Mouse (Mus musculus) ES-Bruce4 (cell line): ENCODE measurements around the gene Timm8a2. TPM values are rescaled to one million over a fixed set of nuclear protein-coding genes. Genes with fewer than 3 reads are reported as not detected.

Experiments
- H3K27ac ChIP-seq: 2 replicates; pipeline ENCODE4 v1.5.1; 2012; ENCODE audit warnings: low read length, inconsistent platforms; ENCODE audit not compliant: insufficient read depth
- H3K27me3 ChIP-seq: 2 replicates; pipeline ENCODE4 v1.6.1; 2012; ENCODE audit warnings: mild to moderate bottlenecking, low read length, inconsistent platforms; ENCODE audit not compliant: control insufficient read depth, poor library complexity, insufficient read depth, severe bottlenecking
- H3K36me3 ChIP-seq: 2 replicates; pipeline ENCODE4 v1.6.1; 2012; ENCODE audit warnings: inconsistent platforms, mild to moderate bottlenecking, low read length, moderate library complexity; ENCODE audit not compliant: control insufficient read depth, poor library complexity, insufficient read depth, severe bottlenecking
- H3K4me1 ChIP-seq: one replicate; pipeline ENCODE4 v1.8.1; 2011; ENCODE audit warnings: low read length; ENCODE audit not compliant: control insufficient read depth, insufficient read depth
- H3K4me3 ChIP-seq: 2 replicates; pipeline ENCODE4 v1.5.1; 2011; ENCODE audit warnings: low read depth, mild to moderate bottlenecking, low read length
- H3K9ac ChIP-seq: 2 replicates; pipeline ENCODE4 v1.6.1; 2012; ENCODE audit warnings: low read depth, mild to moderate bottlenecking, inconsistent platforms; ENCODE audit not compliant: poor library complexity, severe bottlenecking
- H3K9me3 ChIP-seq: replicated peaks from 2 replicates; pipeline ENCODE4 v1.6.1; 2012; ENCODE audit warnings: mild to moderate bottlenecking, low read length, inconsistent platforms; ENCODE audit not compliant: control insufficient read depth, poor library complexity, insufficient read depth, severe bottlenecking
- CTCF ChIP-seq: IDR thresholded peaks from one replicate; pipeline ENCODE4 v1.8.1; 2011; ENCODE audit warnings: low read depth, low read length
- EP300 ChIP-seq: IDR thresholded peaks from 2 replicates; pipeline ENCODE4 v1.6.1; 2011; ENCODE audit warnings: low read depth, low read length; ENCODE audit not compliant: insufficient read depth
- POLR2A ChIP-seq: IDR thresholded peaks from one replicate; pipeline ENCODE4 v1.8.1; 2011; ENCODE audit warnings: low read length; ENCODE audit not compliant: insufficient read depth
- polyA plus RNA-seq: library from polyadenylated mRNA; stranded (reverse); fragments of >200 nt; gene quantifications from 2 replicates; pipeline ENCODE4 v1.2.4, GENCODE M21; 2011; ENCODE audit warnings: low read depth; ENCODE audit not compliant: missing spikeins, insufficient read depth, insufficient read length

The Timm8a2 gene
- polyA plus RNA-seq, 1 experiment = not detected

GRCm38 (mm10) chr14:121994846-121995556, 39.5 kb upstream of the Timm8a2 start:
- Histone ChIP-seq H3K9me3 (no peaks in the 10 kb centered on the region), H3K4me1 (no peaks in the 10 kb centered on the region), H3K36me3 (no peaks in the 10 kb centered on the region), H3K27me3 (no peaks in the 10 kb centered on the region), H3K4me3 (no peak overlapping the region), H3K27ac (no peak overlapping the region), H3K9ac (no peak overlapping the region)
- TF ChIP-seq EP300 = no peak
- no peak for TF ChIP-seq CTCF
- TF ChIP-seq POLR2A = no peak

GRCm38 (mm10) chr14:121995557-121995870, 39.0 kb upstream of the Timm8a2 start:
- Histone ChIP-seq H3K9ac (no peak overlapping the region), H3K9me3 (no peaks in the 10 kb centered on the region), H3K27ac (no peak overlapping the region), H3K27me3 (no peaks in the 10 kb centered on the region), H3K36me3 (no peaks in the 10 kb centered on the region), H3K4me1 (no peaks in the 10 kb centered on the region), H3K4me3 (no peak overlapping the region)
- TF ChIP-seq POLR2A (no peak), EP300 (no peak), CTCF (no peak)

- no peaks in the 10 kb centered on the region for H3K36me3 ChIP-seq
These were observed 37.7 kb upstream of the Timm8a2 start for GRCm38 (mm10) chr14:121996786-121997185.

GRCm38 (mm10) chr14:121999455-121999854, 35.0 kb upstream of the Timm8a2 start:
- Histone ChIP-seq H3K36me3 (no peaks in the 10 kb centered on the region), H3K27ac (no peak overlapping the region), H3K4me1 (no peaks in the 10 kb centered on the region), H3K9me3 (no peaks in the 10 kb centered on the region), H3K4me3 (no peak overlapping the region), H3K9ac (no peak overlapping the region), H3K27me3 (no peaks in the 10 kb centered on the region)
- no peak for TF ChIP-seq EP300
- no peak for TF ChIP-seq CTCF
- no peak for TF ChIP-seq POLR2A

More at GRCm38 (mm10) chr14:121996786-121997185, 37.7 kb upstream of the Timm8a2 start:
- no peaks in the 10 kb centered on the region for H3K27me3 ChIP-seq
- no peak overlapping the region for H3K9ac ChIP-seq
- no peak overlapping the region for H3K27ac ChIP-seq
- H3K4me1 ChIP-seq = no peaks in the 10 kb centered on the region
- TF ChIP-seq POLR2A = no peak
- no peak for TF ChIP-seq EP300
- no peak for TF ChIP-seq CTCF
- no peaks in the 10 kb centered on the region for H3K9me3 ChIP-seq
- no peak overlapping the region for H3K4me3 ChIP-seq

GRCm38 (mm10) chr14:122000346-122001105, 33.9 kb upstream of the Timm8a2 start:
- no peaks in the 10 kb centered on the region for H3K4me1 ChIP-seq
- H3K9me3 ChIP-seq = no peaks in the 10 kb centered on the region
- H3K36me3 ChIP-seq = no peaks in the 10 kb centered on the region
- H3K27me3 ChIP-seq = no peaks in the 10 kb centered on the region
- no peak overlapping the region for H3K4me3 ChIP-seq
- no peak overlapping the region for H3K9ac ChIP-seq
- TF ChIP-seq EP300 = no peak
- no peak for TF ChIP-seq POLR2A
- no peak for TF ChIP-seq CTCF
- H3K27ac ChIP-seq = no peak overlapping the region

GRCm38 (mm10) chr14:122002224-122002623, 32.2 kb upstream of the Timm8a2 start:
- H3K9ac ChIP-seq = no peak overlapping the region
- no peaks in the 10 kb centered on the region for H3K4me1 ChIP-seq
- no peaks in the 10 kb centered on the region for H3K36me3 ChIP-seq
- TF ChIP-seq CTCF = no peak
- TF ChIP-seq POLR2A = no peak
- TF ChIP-seq EP300 = no peak
- no peaks in the 10 kb centered on the region for H3K9me3 ChIP-seq
- no peaks in the 10 kb centered on the region for H3K27me3 ChIP-seq
- H3K27ac ChIP-seq = no peak overlapping the region
- H3K4me3 ChIP-seq = no peak overlapping the region
